Mouse (Mus musculus) C2C12 (cell line): ENCODE data around the gene Lrrc36.

Source experiments
- CEBPB ChIP-seq: IDR thresholded peaks from one replicate; pipeline ENCODE4 v1.6.1; 2011; ENCODE audit warnings: low read depth, mild to moderate bottlenecking, control low read depth, moderate library complexity
- CTCF ChIP-seq: IDR thresholded peaks from one replicate; pipeline ENCODE4 v1.5.1; 2011; ENCODE audit not compliant: control insufficient read depth, insufficient read depth, insufficient read length
- MYOG ChIP-seq: IDR thresholded peaks from one replicate; pipeline ENCODE4 v1.6.1; 2011; ENCODE audit not compliant: control insufficient read depth, insufficient read length; ENCODE audit errors: extremely low read depth

DNA sequence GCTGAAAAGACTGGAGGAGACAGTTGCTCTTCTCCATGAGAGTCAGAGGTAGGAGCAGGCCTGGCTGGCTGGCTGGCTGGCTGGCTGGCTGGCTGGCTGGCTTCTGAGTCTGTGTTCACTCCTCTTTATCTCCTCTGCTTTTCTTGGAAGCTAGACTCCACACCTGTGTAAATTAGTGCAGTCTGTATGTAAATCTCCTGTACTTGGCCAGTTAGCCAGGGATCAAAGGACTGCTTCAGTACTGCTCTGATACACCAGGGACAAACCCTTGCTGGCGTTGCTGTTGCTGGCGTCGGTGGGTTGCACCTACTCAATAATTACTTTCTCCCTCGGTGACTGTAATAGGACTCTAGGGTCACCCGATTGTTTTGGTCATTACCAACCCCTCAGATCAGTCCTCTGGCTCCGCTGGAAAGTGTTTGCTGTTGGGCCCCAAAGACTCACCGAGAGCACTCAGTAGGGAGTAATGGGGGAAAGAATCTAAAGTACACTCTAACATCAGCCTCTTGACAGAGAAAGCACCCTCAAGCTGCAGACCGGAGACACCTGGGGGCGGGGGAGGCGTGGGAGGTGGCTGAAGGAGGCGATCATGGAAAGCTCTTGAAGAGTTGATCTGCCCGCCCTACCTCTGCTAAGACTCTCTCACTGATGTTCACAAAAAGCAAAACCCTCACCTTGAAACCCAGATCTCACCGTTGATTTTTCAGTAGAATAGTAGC is 47.9 kb downstream of the Lrrc36 start:
- TF ChIP-seq CTCF (no peak), CEBPB (no peak), MYOG (no peak)
